Mouse (Mus musculus) liver, adult 2 months (tissue): ENCODE results near the gene Gcnt2.
"Not testable (repeated sequence)": the region's sequence is repeated elsewhere in the genome, so short reads cannot be mapped to it uniquely, and the experiment has no call there.

Experiments used
- CTCF ChIP-seq: fragments of 200-500 bp; IDR thresholded peaks from 2 replicates; pipeline ENCODE4 v1.5.1; 2011; ENCODE audit warnings: low read depth, low read length, control low read depth
- POLR2A ChIP-seq: fragments of 200-500 bp; IDR thresholded peaks from 2 replicates; pipeline ENCODE4 v1.6.1; 2011; ENCODE audit warnings: low read length, control low read depth; ENCODE audit not compliant: insufficient read depth; ENCODE audit errors: extremely low read depth

- TF ChIP-seq CTCF, POLR2A: not testable (repeated sequence)
Measured at GRCm38 (mm10) chr13:40987608-40988303, 128.2 kb downstream of the Gcnt2 start.
